Mouse (Mus musculus) cerebellum, adult 9-11 months (tissue): ENCODE measurements around the gene Aco1.

Experiments
- DNase-seq: peaks from one replicate; pipeline ENCODE4 v3.0.0; 2022

Aco1 gene

DNA sequence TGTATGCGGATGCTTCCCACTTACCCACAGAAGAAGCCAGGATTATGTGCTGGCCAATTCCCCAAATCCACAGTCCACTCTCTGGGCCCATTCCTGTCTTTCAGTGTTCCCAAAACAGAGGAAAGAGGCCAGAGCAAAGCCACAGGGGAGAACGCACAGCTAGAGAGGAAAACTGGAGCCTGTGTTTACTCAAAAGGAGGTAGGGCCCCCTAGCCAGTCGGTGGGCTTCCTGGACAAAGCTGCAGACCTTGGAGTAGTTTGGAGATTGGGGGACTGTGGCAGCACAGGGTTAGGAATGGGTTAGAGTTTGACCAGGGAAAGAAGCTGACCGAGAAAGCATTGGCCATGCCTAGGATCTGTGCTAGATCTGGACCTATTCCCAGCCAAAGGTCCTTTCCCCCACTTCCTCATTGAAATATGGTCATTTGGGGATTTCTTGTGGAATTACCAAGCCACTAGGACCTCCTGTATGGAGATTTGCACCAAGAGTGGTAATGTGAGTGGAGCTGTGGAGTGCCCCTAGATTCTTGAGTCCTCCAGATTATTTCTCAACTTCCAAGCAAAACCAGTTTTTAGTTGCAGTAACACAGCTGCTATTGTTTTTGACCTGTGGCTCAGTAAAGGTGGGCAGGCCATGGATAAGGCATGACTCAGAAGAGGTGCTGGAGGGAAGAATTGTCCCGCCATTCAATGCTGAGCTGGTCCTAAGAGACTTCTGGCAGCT lies 14.8 kb downstream of the Aco1 start:
- DNase-seq = no peak

DNA sequence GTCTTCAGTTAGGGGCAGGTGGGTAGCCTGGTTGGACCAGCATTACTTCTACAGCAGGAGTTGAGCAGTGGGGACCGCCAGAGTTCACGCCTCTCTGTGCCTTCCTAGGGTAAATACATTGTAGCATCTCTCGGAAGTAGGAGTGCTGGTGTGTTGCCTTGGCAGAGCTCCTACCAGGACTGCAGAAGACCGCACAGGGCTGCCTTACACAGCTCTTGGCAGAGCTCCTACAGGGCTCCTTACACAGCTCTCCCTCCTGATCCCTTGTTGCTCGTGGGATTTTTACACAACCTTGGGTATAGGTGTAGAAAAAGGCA lies 15.3 kb downstream of the Aco1 start:
- no peak for DNase-seq

DNA sequence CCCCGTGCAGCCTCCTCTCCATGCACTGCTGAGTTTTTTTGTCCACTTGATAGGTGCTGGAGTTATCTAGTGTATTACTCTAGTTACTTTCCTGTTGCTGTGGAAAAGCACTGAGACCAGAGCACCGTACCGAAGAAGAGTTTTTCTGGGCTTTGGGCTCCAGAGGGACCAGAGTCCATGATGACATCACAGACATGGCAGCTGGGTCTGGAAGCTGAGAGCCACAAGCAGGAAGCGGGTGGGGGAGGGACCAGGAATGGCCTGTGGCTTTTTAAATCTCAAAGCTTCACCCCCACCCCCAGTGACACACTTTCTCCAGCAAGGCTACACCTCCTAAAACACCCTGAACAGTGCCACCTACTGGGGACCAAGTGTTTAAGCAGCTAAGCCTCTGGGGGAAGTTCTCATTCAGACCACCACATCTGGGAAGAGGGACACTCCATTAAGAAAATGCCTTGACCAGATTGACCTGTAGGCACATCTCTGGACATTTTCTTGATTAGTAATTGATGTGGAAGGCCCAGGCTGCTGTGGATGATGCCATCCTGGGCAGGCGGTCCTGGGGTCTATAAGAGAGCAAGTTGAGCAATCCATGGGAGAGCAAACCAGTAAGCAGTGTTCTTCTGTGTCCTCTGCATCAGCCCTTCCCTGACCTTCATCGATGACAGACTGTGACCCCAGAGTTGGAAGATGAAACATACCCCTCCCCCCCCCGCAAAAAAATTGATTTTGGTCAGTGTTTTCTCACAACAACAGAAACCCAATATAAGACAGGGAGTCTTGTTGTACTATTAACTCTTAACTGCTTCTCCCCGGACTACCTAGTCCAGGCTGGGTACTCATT lies 17.9 kb downstream of the Aco1 start:
- DNase-seq = no peak

DNA sequence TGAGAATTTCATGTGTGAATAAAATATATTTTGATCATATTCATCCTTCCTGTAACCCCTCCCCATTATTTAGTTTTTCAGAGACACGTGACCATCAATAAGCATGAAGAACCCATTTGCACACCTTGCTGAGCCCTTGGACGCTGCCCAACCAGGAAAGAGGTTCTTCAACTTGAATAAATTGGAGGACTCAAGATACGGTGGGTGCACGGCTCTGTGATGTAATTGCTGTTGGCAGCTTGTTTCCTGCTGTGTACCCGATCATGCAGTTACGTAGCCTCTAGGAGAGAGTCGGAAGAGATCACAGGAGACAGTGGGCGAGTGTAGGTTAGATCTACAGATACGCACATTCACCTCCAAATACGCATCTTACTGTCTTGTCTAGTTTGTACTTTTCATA lies 20.8 kb downstream of the Aco1 start:
- DNase-seq = no peak

DNA sequence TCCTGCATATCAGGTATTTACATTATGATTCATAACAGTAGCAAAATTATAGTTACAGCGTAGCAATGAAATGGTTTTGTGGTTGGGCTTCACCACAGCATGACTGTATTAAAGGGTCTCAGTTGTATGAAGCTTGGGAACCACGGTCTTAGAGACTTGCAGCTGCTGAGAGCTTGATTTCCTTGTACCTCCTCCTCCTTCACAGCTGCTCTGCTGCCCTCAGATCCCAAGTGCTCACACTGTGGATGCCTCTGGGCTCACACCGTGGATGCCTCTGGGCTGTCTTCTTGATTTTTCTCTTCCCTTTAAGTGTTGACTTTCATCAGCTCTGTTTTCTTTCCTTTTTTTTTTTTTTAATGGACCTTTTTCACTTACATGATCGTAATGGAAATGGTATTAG lies 28.6 kb downstream of the Aco1 start:
- DNase-seq = no peak

DNA sequence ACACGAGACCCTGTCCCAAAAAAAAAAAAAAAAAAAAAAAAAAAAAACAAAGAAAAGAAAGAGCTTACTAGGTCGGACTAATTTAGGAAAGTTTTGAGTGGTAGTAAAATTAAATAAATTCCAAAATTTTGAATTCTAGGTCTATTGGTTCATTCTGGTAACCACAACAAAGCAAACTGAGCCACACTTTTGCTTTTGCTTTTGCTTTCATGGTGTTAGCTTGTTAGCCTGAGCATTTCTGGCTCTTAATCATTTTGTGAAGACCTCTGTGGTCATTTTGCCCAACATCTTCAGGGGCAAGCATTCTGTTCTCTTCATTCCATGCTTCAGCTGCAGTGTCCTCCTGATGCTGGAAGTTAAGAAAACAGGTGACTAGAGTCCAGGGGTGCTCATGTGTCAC lies 29.5 kb downstream of the Aco1 start:
- no peak for DNase-seq

DNA sequence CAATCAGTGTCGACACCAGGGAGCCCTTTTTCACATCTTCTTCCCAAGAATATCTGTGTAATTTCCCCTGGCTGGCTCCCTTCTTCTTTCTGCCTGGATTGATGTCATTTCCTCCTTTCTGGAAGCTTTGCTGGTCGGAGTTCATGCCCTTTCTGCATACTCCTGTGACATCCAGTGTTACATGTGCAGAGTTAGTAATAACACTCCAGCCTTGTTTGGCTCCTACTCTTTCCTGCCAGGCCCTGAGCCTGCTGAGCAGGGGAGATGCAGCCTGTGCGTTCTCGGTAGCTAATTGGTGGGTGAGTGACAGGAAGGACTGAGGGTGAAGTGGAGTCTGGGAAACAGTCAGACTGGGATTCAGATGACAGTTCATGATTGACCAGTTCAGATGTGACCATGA lies 31.4 kb downstream of the Aco1 start:
- DNase-seq = no peak

DNA sequence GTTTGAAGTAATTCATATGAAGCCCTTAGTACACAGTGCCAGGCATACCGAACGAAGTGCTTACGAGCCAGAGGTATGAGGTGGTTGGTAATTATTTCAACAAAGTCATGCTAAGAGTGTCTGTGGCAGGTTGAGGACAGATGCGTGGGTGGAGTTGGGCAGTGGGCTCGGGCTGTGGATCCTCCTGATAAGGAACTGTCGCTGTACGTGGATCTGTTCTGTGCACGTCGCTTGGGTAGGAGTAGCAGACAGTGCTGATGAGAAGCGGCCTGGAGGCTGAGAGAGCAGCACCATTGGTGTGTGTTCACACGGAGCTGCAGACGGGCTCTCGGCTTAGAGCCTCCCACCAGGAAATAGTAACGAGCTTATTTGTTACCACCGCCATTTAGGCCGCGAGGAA lies 35.7 kb downstream of the Aco1 start:
- no peak for DNase-seq

DNA sequence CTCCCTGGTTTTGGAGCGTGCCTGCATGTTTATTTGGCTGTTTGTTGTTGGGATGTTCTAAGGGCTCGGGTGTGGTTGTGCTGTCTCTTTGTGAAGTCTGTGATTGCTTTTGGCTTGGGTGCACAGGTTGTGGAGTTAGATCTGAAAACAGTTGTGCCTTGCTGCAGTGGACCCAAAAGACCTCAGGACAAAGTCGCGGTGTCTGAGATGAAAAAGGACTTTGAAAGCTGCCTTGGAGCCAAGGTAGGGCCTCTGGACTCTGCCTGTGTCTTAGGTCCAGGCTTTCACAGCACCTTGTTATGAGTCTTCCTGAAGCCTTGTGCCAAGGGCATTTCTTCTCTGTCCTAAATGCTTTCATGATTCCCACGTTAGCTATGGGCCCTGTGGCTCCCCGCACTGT lies 37.2 kb downstream of the Aco1 start:
- no peak for DNase-seq

DNA sequence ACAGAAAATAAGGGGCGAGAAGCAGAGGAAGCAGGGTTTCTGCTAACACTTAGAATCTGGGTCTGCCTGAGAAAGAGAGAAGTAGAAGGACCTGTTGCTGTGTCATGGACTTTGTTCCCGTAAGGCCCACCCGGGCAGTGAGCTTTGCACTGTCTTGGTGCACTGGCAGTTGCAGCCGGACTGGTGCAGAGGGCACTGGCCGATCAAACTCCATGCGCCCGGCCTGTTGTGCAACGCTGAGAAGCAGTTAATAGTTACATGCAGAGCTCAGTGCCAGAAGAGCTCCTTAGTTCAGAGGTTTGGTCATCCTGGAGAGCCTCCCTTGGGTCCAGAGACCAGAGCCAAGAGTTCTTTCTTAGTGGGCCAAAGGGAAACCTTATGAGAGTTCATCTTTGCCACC lies 38.8 kb downstream of the Aco1 start:
- DNase-seq = no peak

DNA sequence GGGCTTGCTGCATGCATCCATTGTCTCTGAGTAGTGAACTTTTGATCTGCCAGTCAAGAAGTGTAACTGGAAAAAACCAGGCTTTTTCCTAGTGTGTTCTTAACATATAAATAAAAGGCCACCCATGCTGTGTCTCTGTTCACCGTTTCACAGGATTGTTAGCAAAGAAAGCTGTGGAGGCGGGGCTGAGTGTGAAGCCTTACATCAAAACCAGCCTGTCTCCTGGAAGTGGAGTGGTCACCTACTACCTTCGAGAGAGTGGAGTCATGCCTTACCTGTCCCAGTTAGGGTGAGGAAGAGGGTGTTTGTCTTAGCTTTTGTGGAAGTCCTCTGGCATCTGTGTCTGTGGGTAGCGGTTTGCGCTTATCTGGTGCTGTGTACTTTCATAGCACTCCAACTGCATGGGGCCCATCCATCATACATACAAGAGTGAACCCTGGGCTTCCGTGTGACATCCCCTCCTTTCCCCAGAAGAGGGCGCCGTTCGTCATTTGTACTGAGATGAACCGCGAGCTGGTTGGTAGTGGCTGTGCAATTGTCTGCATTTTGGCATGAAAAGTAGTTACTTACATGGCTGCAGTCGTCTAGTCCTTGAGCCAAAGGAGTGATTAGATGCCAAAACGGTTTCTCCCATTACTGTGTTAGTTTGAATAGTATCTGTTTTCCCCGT lies 39.9 kb downstream of the Aco1 start:
- DNase-seq = peak; percentile 20

DNA sequence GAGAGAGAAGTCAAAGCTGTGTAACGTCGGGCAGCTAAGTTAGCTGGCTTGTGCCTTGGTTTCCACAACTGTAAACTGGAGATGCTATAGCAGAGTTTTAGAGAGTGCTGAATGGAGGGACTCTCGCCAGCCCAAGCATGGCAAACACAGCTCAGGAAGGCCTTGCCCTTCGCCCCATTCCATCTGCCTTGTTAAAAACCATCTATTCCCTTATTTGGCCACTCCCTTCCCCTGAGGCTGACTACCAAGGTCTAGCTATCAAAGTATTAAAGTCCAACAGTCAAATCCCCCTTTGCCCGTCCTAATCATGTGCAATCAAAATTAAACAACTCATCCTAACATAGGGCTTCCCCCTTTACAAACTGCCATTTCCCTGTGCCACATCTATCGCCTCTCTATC lies 40.9 kb downstream of the Aco1 start:
- DNase-seq = no peak

DNA sequence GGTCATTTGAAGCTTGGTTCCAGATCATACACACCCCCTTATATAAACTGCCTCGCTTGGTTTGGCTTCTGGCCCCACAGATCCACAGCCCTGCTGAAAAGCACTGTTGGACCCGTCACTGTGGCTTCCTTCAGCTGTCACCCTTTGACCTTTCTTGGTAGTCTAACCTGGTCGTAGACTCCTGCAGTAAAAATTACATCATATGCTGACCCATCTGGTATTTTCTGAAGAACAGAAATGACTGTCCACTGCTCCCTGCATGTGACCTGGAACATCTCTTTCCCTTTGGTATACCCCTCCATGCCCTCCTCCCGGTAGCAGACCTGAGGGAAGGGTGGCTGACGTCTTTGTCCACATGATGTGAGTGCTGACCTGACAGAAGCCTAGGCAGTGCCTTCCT lies 41.6 kb downstream of the Aco1 start:
- DNase-seq = no peak

DNA sequence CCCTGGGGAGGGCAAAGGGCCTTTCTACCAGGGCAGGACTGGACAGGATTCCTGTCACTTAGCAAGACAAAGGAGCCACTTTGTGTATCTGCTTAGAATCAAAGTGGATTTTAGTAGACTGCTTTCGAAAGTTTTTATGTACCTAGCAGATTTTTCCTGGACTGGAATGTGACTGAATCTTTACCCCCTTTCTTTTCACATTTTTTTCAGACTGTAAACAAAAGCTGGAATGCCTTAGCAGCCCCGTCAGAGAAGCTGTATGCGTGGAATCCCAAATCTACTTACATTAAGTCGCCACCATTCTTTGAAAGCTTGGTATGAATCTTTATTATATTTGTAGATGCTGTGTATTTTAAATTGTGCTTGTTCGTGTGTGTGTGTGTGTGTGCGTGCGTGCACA lies 45.1 kb downstream of the Aco1 start:
- DNase-seq = no peak

DNA sequence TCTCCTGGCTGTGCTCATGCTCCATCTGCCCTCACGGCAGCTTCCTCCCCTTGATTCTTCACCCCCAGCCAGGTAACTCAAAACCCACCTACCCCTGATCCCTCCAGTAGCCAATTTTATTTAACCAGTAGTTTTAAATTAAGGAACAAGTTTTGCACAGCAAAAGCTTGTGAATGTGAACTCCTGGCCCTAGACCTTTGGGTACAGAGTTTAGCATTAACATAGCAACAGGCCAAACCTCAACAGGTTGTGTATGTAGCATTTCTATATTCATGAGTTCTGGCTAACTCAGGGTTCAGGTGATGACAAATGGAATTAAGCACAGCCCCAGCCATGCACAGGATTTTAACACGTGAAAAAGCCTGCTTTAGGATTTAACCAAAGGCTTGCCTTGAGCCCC lies 49.4 kb downstream of the Aco1 start:
- no peak for DNase-seq

DNA sequence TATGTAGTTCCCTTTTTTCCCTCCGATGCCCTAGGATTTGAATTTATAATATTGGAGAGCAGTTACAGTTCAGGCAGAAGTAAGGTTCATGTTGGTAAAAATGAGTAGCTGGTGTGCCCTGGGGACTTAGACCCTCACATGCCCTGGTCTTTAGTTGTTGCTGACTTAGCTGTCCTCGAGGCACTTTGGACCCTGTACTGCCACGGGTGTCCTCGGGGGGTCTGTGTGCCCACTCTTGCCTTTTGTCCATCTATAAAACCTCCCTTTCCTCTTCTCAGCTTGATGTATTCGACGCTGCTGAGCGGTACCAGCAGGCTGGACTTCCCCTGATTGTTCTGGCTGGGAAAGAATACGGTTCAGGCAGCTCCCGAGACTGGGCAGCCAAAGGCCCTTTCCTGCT lies 50.6 kb downstream of the Aco1 start:
- no peak for DNase-seq

DNA sequence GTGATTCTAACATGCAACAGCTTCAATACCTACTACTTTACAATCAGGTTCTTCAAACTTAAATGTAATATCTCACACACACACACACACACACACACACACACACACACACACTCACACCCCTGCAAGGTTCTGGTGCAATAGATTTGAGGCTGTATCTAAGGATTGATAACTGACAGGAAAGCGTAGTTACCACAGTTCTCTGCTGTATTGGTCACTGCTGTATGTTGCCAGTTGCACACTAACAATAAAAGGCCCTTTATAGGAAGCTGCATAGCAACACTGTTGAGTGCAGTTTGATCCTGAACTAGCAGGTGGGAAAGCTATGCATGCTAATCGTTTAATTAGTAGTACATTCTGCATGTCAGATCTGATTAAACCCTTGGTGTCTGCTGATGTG lies 52.5 kb downstream of the Aco1 start:
- DNase-seq = no peak

DNA sequence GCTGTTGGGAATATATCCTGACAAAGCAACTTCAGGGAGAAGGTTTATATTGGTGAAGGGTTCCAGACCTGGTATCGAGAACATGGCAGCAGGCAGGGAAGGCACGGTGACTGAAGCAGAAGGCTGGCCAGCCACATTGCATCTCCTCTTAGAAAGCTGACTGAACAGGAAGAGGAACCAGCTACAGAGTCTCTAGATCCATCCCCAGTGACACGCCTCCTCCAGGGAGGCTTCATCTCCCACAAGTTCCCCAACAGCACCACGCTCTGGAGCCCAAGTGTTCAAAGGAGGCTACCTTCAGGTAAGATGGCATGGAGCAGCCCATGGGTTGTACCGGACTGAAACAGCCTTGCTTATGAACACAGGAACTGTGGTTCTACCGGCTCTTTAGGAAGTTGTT lies 59.3 kb downstream of the Aco1 start:
- no peak for DNase-seq

DNA sequence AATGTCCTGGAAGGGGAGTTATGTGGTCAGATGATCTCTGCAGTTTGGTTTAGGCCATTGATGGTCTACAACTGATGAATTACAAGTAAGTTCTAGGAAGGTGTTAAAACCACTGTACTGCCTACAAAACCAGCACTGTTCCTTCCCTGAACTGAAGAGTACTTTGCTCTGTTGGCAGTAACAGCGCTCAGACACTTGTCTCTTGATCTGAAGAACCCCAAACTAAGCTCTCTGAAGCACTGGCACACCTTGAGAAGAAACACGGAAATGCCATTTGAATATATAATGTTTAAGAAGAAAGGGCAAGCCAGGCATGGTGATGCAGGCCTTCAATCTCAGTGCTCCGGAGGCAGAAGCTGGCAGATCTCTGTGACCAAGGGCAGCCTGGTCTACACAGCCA lies 61.5 kb downstream of the Aco1 start:
- no peak for DNase-seq

DNA sequence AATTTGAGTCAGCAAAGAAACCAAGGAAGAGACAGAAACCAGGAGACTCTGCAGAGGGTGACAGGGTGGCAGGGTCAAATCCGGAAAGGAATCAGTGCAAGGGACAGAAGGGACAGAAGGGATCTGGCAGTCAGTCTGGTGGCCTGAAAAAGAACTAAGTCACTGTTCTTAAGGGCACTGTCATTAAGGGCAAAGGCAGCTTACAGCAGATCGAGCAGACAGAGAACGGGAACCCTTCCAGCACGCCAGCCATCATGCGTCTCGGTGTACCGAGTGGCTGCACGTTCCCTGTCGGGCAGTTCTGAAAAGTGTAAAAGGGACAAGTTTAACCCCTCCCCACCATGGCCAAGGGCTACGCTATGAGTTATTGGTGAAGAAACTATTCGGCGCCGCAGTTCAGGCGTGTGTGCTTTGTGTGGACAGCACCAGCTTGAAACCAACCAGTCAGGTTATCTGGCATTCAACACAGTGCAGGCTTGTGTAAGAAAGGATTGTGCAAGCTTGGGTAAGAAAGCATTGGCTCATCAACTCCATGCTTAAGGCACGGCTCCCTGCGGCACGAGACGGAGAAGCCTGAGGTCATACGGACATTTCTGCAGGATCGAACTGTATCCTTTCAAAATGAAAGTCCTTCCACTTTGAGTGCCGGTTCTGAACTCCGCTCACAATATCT lies 62.5 kb downstream of the Aco1 start:
- DNase-seq = no peak

DNA sequence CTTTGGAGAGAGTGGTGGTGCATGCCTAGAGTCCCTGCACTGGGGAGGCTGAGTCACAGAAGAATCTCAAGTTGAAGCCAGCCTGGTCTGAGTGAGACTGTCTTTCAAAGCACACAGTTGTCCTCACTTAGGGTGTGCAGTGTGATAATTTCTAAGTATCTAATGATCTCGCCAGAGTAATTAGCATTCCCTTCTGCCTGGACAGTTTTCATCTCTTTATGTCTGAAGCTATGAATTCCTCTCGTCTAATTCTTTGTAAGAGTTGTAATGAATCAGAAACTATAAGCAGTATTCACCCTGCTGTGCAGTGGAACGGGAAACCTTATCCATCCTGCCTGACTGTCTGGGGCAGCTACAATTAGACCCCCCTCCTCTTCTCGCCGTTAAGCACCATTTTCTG lies 64.8 kb downstream of the Aco1 start:
- no peak for DNase-seq

DNA sequence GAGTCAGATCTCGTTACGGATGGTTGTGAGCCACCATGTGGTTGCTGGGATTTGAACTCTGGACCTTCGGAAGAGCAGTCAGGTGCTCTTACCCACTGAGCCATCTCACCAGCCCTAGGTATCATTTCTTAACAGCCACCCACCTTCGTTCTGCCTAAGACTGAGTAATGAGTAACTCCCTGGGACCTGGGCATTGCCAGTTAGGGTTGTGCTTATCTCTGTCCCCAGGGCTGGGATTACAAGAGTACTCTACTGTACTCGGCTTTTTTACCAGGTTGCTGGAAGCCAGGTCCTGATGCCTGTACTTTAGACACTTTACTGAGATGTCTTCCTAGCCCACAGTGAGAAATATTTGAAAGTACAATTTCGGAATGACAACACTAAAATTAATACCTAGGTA lies 69.3 kb downstream of the Aco1 start:
- no peak for DNase-seq

DNA sequence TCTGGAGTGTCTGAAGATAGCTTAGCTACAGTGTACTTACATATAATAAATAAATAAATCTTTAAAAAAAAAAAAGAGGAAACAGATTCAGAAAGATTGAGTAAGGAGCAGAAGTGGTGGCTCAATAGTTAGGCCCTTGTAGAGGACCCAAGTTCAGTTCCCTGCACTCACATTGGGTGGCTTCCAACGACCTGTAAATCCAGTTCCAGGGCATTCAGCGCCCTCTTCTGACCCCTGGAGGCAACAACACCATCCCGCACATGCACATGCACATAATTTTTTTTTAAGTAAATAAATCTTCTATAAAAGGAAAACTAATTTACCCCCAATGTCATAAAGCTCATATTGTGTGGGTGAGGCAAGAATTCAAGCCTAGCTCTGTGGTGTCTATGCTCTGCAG lies 75.0 kb downstream of the Aco1 start:
- no peak for DNase-seq

DNA sequence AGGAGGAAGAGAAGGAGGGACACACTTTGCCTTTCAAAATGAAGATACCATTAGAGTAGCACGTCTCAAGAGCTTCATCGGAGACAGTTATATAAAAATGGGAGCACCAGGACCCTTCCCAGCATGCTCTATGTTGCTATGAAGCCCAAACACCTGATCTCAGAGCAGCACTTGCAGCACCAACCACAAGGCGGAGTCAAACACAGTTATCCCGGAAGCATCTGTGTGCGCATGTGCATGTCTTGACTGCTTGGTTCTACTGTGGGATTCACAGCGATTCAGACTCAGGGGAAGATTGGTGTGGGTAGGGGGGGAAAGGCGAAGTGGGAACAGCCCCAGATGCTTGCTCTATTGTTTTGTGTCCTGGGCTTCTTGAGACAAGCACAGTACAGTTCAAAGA lies 75.5 kb downstream of the Aco1 start:
- no peak for DNase-seq
